Mouse (Mus musculus) gonadal fat pad, adult 2 months (tissue): ENCODE measurements around the gene Zfp13. TPM values are rescaled to one million over a fixed set of nuclear protein-coding genes. Genes with fewer than 3 reads are reported as not detected.
"Not testable (repeated sequence)": the region's sequence is repeated elsewhere in the genome, so short reads cannot be mapped to it uniquely, and the experiment has no call there.

Source experiments
- DNase-seq: peaks from one replicate; pipeline ENCODE4 v3.0.0-alpha.2; 2012; ENCODE audit warnings: low read depth
- polyA plus RNA-seq: library from polyadenylated mRNA; depleted of rRNA; stranded (reverse); fragments of >200 nt; gene quantifications from 2 replicates; pipeline ENCODE4 v1.2.3, GENCODE M21; 2012; rRNA removed

The Zfp13 gene
- polyA plus RNA-seq, 1 experiment: 27.0 TPM

GRCm38 (mm10) chr17:23533591-23534490 is 65.4 kb downstream of the Zfp13 start:
- not testable (repeated sequence) for DNase-seq

- not testable (repeated sequence) for DNase-seq
Measured at GRCm38 (mm10) chr17:23531408-23531807, 67.9 kb downstream of the Zfp13 start.

Other genes with a start within 250 kb of the Zfp13 start
- not detected in 2 replicates for gene Vmn2r116, start 214.9 kb downstream of the Zfp13 start, polyA plus RNA-seq
- gene Vmn2r117, start 119.8 kb downstream of the Zfp13 start, polyA plus RNA-seq: not detected in 2 replicates
- 19.7 and 20.4 TPM in 2 replicates for gene Zfp213, start 35.2 kb downstream of the Zfp13 start, polyA plus RNA-seq
- 0.05 TPM in 1 of 2 replicates, not detected in the other for gene Zscan10, start 1.4 kb upstream of the Zfp13 start, polyA plus RNA-seq
- 0.30 and 0.32 TPM in 2 replicates for gene Mmp25, start 45.8 kb upstream of the Zfp13 start, polyA plus RNA-seq
- gene Bicdl2, start 61.0 kb upstream of the Zfp13 start, polyA plus RNA-seq: 1.7 TPM in 2 replicates
- 326 and 359 TPM in 2 replicates for gene Hcfc1r1, start 74.1 kb upstream of the Zfp13 start, polyA plus RNA-seq
- 15.7 and 21.4 TPM in 2 replicates for gene Thoc6, start 74.4 kb upstream of the Zfp13 start, polyA plus RNA-seq
- 17.6 and 20.9 TPM in 2 replicates for gene Tnfrsf12a, start 78.0 kb upstream of the Zfp13 start, polyA plus RNA-seq
- gene Cldn6, start 79.8 kb upstream of the Zfp13 start, polyA plus RNA-seq: 1.9 and 2.0 TPM in 2 replicates
- gene Cldn9, start 84.5 kb upstream of the Zfp13 start, polyA plus RNA-seq: 0.99 and 1.7 TPM in 2 replicates
- gene 1520401A03Rik, start 123.3 kb upstream of the Zfp13 start, polyA plus RNA-seq: 0.16 and 0.28 TPM in 2 replicates
- gene Pkmyt1, start 126.8 kb upstream of the Zfp13 start, polyA plus RNA-seq: 14.9 and 15.7 TPM in 2 replicates
- gene Paqr4, start 141.4 kb upstream of the Zfp13 start, polyA plus RNA-seq: 27.7 and 28.9 TPM in 2 replicates
- gene Kremen2, start 146.3 kb upstream of the Zfp13 start, polyA plus RNA-seq: 0.43 and 0.57 TPM in 2 replicates
- gene Flywch1, start 172.1 kb upstream of the Zfp13 start, polyA plus RNA-seq: 52.1 and 54.6 TPM in 2 replicates
- gene Flywch2, start 186.6 kb upstream of the Zfp13 start, polyA plus RNA-seq: 14.1 and 15.4 TPM in 2 replicates
- gene Srrm2, start 191.0 kb upstream of the Zfp13 start, polyA plus RNA-seq: 381 and 457 TPM in 2 replicates
- gene Elob, start 229.6 kb upstream of the Zfp13 start, polyA plus RNA-seq: 689 and 774 TPM in 2 replicates
- gene Prss33, start 236.6 kb upstream of the Zfp13 start, polyA plus RNA-seq: 3.5 and 5.6 TPM in 2 replicates
- gene Prss32, start 244.4 kb upstream of the Zfp13 start, polyA plus RNA-seq: 0.19 TPM in 1 of 2 replicates, not detected in the other
- 0.77 and 1.0 TPM in 2 replicates for gene Prss41, start 244.7 kb upstream of the Zfp13 start, polyA plus RNA-seq